Mouse (Mus musculus) gastrocnemius, postnatal 10 days (tissue): Measurements from ENCODE around the gene Dnajc22. TPM values are rescaled to one million over a fixed set of nuclear protein-coding genes. Genes with fewer than 3 reads are reported as not detected.

Experiments
- DNase-seq: peaks from one replicate; pipeline ENCODE4 v3.0.0; 2021; ENCODE audit warnings: mixed read lengths
- microRNA-seq, 2 experiments: library from miRNA; unstranded; fragments of <30 nt; microRNA quantifications; one replicate each; pipeline ENCODE4 v1.2.0; 2021
- total RNA-seq, 2 experiments: library from RNA; stranded (reverse); gene quantifications; 2 replicates each; pipeline ENCODE4 v1.2.3; 2021

Gene Dnajc22
- total RNA-seq, 2 experiments from 2014 or later: 0.50 TPM; not detected in 1

- DNase-seq: no peak
Measured at GRCm38 (mm10) chr15:99115065-99115423, 22.1 kb downstream of the Dnajc22 start.

DNA sequence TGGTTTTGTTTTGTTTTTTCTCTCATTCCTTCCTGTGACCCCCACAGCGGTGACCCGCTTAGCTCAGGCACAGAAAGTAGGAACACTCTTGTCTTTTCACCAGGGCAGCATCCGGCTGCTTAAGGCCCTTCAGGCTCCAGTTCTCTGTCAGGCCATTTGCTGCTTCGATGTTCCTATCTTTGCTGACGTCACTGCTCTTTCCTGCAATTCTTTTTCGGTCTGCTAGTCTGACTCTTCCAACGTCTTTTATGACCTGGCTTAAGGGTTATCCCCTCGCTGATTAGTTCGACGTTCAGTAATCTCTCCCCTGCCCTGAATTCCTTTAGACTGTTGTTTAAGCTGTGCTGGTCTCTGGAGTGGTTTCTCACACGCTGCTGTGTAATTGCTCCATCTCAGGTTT, 23.6 kb downstream of the Dnajc22 start:
- DNase-seq: no peak

GRCm38 (mm10) chr15:99120814-99121213, 27.8 kb downstream of the Dnajc22 start:
- DNase-seq: no peak

- no peak for DNase-seq
Measured at GRCm38 (mm10) chr15:99122642-99123041, 29.7 kb downstream of the Dnajc22 start.

- DNase-seq: no peak
Measured at GRCm38 (mm10) chr15:99125711-99126080, 32.7 kb downstream of the Dnajc22 start, which contains the start of gene Spats2. Gene Spats2, plus strand, starts transcription at chr15:99125916.

GRCm38 (mm10) chr15:99126081-99126815, 33.3 kb downstream of the Dnajc22 start:
- DNase-seq: peak; percentile 89

DNA sequence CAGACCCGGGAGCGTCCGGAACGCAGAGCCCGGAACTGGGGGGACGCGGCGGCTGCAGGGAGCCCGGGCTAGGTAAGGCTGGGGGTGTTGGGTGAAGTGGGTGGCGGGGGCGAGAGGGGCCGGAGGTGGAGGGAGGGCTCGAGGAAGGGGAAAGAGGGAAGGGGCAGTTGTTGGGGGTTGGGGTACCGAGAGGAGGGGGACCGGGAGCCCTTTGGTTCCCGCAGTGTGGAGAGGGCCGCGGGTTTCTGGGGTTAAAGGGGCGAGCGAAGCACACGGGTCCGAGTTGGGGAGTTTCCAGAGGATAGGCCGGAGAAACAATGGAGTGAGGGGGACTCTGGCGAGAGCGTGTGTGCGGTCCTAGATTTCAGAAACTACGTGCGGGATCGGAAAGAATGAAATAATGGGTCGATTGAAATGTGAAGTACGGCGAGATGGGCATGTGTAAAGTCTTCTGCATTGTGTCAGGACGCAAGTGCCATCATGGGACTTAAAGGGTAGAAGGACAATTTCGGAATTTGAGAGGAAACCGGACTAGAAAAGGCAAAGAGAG, 33.9 kb downstream of the Dnajc22 start:
- DNase-seq: no peak

- no peak for DNase-seq
Measured at GRCm38 (mm10) chr15:99127851-99128522, 35.0 kb downstream of the Dnajc22 start.

DNA sequence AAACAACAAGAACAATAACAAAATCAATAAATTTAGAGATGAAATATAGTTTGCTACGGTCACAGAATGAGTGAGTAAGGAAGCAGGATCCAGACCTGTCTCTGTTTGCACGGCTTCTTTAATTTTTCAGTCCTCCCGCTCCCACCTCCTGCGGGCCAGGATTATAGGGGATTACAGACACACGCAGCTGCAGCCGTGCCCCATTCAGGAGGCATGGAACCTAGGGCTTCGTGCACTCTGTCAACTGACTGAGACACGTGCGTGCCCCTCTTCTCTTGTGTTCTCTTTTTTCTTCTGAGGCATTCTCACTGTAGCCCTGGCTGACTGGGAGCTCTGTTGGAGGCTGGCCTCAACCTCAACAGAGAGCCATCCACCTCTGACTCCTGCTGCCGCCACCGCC, 36.5 kb downstream of the Dnajc22 start:
- no peak for DNase-seq

DNA sequence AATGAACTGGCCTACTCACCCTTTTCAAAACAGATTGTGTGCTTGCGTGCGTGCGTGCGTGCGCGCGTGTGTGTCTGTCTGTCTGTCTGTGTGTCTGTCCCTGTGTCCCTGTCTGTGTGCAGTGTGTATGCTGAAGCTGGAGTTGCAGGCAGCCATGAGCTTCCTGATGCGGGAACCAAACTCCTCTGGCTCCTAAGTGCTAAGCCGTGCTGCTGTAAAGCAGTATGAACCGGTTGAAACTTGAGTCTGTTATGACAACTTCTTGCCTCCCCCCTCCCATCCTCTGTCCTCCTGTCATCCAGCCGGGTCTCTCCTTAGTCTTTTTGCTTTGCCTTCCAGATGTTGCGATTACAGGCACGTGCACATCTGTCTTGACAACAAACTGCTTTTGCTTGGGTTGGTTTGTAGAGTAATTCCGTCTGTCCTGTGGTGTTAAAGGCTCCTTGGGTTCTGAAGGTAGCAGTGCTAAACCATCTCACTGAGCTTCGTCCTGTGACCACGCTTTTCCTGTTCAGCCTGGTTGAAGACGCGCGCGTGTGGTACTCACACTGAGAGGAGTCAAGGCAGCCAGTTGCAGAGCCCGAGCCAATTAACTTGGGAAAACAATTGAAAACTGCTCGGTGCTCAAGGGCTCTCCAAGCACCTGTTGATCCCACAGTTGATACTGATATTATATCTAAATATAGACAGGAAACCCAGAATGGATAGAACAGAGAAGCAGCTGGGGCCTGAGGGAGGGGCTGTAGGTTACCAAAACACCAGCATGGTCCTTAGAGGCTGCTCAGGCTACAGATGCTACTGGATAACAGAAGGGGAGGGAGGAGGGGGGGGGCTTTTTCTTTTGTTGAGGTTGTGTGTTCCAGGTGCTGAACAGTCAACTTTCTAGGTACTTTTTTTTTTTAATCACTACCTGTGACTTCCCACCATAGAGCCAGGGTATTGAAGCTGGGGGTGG, 37.3 kb downstream of the Dnajc22 start:
- DNase-seq: no peak

GRCm38 (mm10) chr15:99138389-99138788, 45.4 kb downstream of the Dnajc22 start:
- no peak for DNase-seq

- peak; percentile 54 for DNase-seq
Measured at GRCm38 (mm10) chr15:99139669-99140068, 46.7 kb downstream of the Dnajc22 start.

DNA sequence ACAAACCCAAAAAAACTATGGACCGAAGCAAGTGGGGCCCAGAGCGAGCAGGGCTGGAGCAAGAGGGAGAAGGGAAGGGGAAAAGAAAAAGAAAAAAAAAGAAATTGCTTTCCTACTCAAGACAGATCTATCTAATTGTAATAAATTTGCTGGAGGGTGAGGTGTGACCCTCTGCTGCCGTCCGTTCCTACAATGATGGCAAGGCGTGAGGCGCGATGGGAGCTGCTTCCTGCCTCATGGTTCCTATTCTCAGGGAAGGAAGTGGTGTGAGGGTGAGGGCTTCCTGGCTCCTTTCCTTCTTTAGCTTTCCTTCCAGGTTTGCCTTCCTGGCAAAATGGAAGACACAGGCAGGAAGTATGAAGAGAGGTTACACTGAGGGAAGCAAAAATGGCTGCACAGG, 57.5 kb downstream of the Dnajc22 start:
- no peak for DNase-seq

DNA sequence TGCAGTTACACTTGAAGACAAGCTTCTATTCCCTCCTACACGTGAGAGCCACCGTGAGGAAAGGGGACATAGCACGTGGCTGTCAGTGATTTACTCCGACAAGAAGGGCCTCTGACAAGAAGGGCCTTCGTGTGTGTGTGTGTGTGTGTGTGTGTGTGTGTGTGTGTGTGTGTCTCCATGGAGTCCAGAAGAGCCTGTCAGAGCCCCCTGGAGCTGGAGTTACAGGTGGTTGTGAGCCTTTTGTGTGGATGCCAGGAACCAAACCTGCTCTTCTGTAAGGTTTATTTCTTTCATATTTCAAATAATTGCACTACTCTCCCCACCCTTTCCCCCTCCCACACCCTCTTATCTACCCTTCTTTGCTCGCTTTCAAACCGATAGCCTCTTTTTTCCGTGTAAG, 58.4 kb downstream of the Dnajc22 start:
- DNase-seq: no peak

DNA sequence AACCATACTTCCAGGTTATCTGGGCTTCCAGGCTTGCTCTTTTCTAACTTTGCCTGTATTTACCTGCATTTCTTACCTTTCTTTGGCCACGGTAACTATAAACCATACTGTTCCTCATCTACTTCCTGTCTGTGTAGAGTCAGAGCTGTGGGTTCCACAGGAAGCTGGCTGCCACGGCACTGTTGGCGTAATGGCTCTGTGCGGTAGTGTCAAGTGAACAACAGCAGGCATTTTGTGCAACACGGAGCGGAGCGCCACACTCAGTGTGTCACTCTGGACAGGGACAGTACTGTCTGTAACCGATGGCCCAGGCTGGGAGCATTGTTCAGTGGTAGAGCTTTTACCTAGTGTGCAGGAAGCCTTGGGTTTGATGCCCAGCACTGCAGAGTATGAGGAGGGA, 60.5 kb downstream of the Dnajc22 start:
- no peak for DNase-seq

Small RNA genes within 50 kb of the gene (microRNA-seq; reads per million reads assigned to microRNA genes)
- 0 to 0.50 reads per million in 2 experiments for gene Mir6960

Other genes starting within 250 kb of the Dnajc22 start
- 10 to 100 TPM; 46.9 to 59.9 TPM for gene Kmt2d, start 222.0 kb upstream of the Dnajc22 start, total RNA-seq
- gene Rhebl1, start 198.6 kb upstream of the Dnajc22 start, total RNA-seq: 1 to 10 TPM; 2.1 to 2.7 TPM
- gene Dhh, start 194.6 kb upstream of the Dnajc22 start, total RNA-seq: 1 to 10 TPM; 3.6 to 4.0 TPM
- gene Lmbr1l, start 174.9 kb upstream of the Dnajc22 start, total RNA-seq: 1 to 10 TPM; 8.1 to 9.9 TPM
- 100 to 1,000 TPM; 188 to 204 TPM for gene Tuba1b, start 158.6 kb upstream of the Dnajc22 start, total RNA-seq
- gene Gm49450, start 139.6 kb upstream of the Dnajc22 start, total RNA-seq: not detected
- gene Tuba1a, start 139.5 kb upstream of the Dnajc22 start, total RNA-seq: 100 to 1,000 TPM; 171 to 195 TPM
- 10 to 100 TPM; 31.9 to 39.8 TPM for gene Tuba1c, start 63.3 kb upstream of the Dnajc22 start, total RNA-seq
- gene Prph, start 38.0 kb upstream of the Dnajc22 start, total RNA-seq: 1 to 10 TPM; 1.7 to 2.0 TPM
- 1 to 10 TPM; 2.5 to 4.6 TPM for gene Troap, start 18.6 kb upstream of the Dnajc22 start, total RNA-seq
- not detected for gene C1ql4, start 5.4 kb upstream of the Dnajc22 start, total RNA-seq
- gene Spats2, start 32.7 kb downstream of the Dnajc22 start, total RNA-seq: 10 to 100 TPM; 12.3 to 14.5 TPM
- under 1 TPM; 0.12 to 0.68 TPM for gene Kcnh3, start 131.7 kb downstream of the Dnajc22 start, total RNA-seq
- 10 to 100 TPM; 41.0 to 44.7 TPM for gene Mcrs1, start 158.8 kb downstream of the Dnajc22 start, total RNA-seq
- gene Prpf40b, start 201.9 kb downstream of the Dnajc22 start, total RNA-seq: 10 to 100 TPM; 23.3 to 28.8 TPM
- not detected for gene Fam186b, start 202.7 kb downstream of the Dnajc22 start, total RNA-seq